Mouse (Mus musculus) cerebral cortex, adult 2 months (tissue): ENCODE results near the gene Hist1h2bk.

Source experiments
- WGBS: fragments of 180-500 bp; shearing (Covaris S2); methylation state at CpG from one replicate; pipeline ENCODE4 v1.1.7; 2018; 5-methylcytosine and 5-hydroxymethylcytosine counted together

Gene Hist1h2bk

GRCm38 (mm10) chr13:22040464-22041141 is 4.9 kb downstream of the Hist1h2bk start:
- WGBS = 2% methylated on average over 24 of the region's 24 CpGs

DNA sequence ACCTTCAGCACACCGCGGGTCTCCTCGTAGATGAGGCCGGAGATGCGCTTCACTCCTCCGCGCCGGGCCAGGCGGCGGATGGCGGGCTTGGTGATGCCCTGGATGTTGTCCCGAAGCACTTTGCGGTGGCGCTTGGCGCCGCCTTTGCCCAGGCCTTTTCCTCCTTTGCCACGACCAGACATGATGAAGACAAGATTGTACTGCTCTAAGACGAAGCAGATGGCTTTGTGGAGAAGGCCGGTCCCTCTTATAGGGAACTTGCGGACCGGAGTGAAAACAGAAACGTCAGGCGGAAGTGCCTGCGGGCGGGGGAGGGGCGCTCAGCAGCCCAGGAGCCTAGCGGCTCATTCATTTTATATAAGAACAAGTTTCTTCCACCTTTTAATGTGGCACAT is 5.5 kb downstream of the Hist1h2bk start, which contains the start of gene Hist1h4i:
Gene Hist1h4i (minus strand): TSS at position 221 of the 395 bp plus-strand sequence.
- under 1% methylated on average over 27 of the region's 27 CpGs for WGBS

DNA sequence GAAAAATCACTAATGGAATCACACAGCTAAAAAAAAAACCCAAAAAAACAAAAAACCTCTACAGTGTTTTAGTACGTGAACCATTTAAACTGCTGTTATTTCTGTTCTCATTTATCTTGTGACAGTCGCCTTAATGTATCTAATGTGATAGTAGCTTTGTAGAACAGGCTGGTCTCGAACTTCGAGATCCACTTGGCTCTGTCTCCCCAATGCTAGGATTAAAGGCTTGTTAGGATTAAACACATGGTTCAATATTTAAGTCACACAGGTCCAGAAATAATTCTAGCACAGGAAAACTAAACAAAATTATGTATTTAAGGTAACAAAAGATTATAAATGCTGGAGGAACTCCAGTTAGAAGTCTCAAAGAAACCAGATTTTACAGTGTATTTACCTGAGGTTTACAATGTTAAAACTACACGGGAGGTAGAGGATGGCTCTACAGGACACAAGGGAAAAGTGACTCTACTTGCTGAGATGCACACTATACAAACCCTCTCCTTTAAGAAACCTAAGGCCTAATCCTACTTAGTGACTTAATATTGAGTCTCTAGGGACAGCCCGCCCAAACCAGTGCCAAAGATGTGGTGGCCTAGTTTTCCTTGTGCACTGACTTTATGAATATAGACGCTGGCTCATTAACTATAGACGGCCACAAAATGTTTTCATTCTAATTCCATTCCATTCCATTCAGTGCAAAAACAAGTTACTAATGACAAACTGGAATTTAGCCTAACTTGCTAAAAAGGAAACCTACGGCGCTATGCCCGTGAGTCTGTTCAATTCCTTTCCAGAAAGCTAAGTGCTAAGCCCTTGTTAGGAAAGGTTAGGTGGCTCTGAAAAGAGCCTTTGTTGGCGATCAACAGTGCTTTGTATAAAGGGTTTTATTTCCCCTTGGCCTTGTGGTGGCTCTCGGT is 6.2 kb downstream of the Hist1h2bk start:
- WGBS = 3% methylated on average over 13 of the region's 13 CpGs

DNA sequence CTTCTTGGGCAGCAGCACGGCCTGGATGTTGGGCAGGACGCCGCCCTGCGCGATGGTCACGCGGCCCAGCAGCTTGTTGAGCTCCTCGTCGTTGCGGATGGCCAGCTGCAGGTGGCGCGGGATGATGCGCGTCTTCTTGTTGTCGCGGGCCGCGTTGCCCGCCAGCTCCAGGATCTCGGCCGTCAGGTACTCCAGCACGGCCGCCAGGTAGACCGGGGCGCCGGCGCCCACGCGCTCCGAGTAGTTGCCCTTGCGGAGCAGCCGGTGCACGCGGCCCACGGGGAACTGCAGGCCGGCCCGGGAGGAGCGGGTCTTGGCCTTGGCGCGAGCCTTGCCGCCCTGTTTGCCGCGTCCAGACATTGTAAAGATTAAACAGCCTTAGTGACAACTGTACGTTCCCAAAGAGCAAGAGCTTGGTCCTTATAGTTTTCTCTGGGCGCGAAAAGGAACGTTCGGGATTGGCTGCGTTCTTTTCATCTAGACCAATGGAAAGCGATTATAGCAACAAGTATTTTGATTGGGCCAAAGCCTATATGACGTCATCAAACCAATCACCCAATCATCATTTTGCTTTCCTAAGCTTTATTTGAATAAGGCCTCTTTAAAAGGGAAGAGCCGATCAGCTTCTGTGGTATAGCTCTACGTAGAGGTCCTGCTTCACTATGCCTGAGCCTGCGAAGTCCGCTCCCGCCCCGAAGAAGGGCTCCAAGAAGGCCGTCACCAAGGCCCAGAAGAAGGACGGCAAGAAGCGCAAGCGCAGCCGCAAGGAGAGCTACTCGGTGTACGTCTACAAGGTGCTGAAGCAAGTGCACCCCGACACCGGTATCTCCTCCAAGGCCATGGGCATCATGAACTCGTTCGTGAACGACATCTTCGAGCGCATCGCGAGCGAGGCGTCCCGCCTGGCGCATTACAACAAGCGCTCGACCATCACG is 7.2 kb downstream of the Hist1h2bk start, which contains the start of the genes Hist1h2ag and Hist1h2bj:
Gene Hist1h2ag (minus strand): TSS at position 377 of the 935 bp plus-strand sequence.
Gene Hist1h2bj (plus strand): TSS at position 647 of the 935 bp plus-strand sequence.
- WGBS = under 1% methylated on average over 48 of the region's 80 CpGs

- under 1% methylated on average over 12 of the region's 14 CpGs for WGBS
Measured at GRCm38 (mm10) chr13:22043503-22044431, 8.1 kb downstream of the Hist1h2bk start.

DNA sequence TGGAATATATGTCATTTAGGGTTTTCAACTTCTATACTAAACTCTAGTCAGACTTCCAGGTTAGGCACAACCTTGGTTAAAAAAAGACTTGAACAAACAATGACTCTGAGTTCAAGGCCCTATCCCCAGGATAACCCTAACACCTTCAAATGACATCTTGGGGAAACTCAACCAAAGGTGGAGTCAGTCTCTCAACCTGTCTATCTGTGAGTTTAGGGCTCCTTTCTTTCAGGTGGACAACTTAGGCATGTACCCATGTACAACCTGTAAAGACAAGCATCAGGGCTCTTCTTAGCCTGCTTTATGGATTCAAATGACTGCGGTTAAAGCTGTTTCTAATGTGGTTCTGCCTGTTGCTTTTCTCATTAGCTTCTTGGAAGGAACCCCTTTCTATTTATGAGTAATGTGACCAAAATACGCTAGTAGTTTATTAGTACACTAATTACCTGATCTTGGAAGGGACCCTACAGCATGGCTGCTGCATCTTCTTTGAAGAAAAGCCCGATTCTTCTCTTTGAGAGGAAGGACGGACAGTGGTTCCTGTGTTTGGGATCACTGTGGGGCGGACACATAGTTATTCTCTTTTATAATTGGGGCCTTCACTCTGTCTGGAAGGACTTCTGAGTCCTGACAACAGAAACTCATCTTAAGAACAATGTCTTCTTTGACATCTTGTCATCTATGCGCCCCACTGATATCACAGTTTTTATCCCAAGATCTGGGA is 8.9 kb downstream of the Hist1h2bk start:
- 77% methylated on average over 6 of the region's 6 CpGs for WGBS

DNA sequence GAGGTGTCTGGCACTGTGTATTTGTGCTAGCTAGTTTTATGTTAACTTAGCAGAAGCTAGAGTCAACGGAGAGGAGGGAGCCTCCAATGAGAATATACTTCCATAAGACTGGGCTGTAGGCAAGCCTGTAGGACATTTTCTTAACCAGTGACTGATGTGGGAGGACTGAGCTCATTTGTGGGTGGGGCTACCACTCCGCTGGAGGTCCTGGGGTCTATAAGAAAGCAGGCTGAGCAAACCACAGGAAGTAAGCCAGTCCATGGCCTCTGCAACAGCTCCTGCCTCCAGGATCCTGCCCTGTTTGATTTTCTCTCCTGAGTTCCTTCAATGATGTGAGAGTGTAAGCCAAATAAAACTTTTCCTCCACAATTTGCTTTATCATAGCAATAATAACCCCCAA is 9.6 kb downstream of the Hist1h2bk start:
- 69% methylated on average over 2 of the region's 2 CpGs for WGBS

DNA sequence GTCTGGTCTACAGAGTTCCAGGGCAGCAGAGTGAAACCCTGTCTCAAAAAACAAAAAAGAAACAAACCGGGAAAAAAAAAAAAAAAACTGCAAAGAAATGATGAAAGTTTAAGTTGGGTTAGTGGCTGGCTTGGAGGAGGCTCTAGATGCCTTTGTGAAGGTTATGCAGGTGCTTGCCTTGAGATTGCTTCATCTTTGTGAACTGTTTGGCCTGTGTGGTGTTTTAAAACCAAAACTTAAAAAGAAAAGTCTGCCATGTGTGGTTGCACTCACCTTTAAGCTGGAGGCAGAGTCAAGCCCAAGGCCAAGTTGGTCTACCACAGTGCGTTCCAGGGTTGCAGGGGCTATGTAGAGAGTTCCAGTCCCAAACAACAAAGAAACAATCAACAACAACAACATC is 13.4 kb downstream of the Hist1h2bk start:
- 83% methylated on average over 2 of the region's 2 CpGs for WGBS

- 2% methylated on average over 14 of the region's 14 CpGs for WGBS
Measured at GRCm38 (mm10) chr13:22049737-22050440, 14.2 kb downstream of the Hist1h2bk start.

DNA sequence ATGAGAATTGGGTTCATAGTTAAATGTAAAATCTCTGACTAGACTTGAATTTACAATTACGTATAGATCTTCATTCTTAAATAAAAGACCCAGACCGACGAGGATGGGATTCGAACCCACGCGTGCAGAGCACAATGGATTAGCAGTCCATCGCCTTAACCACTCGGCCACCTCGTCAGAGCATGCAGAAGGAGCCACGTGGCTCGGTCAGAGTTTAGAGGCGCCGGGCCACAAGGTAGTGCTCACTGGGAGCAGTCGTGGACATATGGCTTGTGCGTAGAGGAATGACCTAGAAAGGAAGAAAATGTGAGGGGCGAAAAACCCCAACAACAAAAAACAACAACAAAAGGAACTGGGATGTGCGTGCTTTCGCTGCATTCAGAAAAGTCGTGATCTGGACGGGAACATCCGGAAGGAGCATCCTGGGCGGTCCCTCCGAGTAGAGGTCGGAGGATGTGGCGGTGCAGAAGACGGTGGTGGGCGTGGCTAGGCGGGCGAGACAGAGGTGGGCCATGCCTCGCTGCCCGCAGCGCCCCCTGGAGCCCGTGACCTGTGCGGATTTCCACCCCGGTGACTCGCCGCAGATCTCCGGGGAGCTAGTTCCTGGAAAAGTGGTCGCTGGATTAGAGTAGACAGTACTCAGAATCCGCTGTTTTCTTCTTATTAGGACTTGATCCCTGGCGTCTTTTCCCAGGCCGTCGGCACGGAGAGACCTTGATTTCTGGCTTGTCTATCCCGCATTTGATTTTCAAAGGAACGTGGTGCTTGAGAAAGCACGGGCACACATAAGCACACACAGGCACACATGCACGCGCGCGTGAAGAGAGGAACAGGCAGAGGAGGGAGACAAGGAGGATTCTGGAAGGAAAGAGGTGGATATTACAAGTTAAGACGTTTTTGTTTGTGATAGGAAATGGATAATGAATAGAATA is 15.2 kb downstream of the Hist1h2bk start:
- under 1% methylated on average over 52 of the region's 52 CpGs for WGBS

DNA sequence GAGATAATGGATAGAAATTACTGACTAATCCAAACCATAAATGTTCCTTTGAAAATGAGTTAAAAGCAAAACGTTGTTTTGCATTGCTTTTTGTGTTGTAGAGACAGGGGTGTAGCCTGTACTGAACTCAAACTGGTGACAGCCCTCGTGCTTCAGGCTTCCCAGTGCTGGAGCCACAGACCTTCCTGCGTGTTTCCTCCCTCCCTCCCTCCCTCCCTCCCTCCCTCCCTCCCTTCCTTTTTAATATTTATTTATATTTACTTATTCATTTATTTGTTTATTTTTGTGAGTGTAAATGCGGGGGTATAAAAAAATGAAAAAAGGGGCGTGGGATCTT is 15.8 kb downstream of the Hist1h2bk start:
- WGBS = 12% methylated on average over 5 of the region's 5 CpGs

DNA sequence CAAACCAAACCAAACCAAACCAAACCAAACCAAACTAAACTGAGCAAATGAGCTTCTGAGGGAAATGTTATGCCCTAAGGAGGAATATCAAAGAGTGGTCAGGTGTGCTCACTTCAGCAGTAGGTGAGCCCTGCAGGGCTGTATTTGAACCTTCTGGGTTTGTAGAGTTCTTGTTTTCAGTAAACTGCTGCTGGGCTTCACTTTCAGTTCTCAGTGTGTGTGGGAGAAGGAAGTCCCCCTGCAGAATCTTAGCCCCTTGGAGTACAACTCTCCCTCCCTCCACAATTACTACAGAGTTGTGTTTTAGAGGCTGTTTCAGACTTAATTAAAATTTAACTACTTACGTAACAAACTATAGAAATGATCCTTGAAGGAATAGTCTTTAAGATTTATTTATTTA is 18.1 kb downstream of the Hist1h2bk start:
- 97% methylated on average over 1 of the region's 1 CpGs for WGBS

- WGBS = 86% methylated on average over 1 of the region's 1 CpGs
Measured at GRCm38 (mm10) chr13:22061422-22061821, 25.8 kb downstream of the Hist1h2bk start.

DNA sequence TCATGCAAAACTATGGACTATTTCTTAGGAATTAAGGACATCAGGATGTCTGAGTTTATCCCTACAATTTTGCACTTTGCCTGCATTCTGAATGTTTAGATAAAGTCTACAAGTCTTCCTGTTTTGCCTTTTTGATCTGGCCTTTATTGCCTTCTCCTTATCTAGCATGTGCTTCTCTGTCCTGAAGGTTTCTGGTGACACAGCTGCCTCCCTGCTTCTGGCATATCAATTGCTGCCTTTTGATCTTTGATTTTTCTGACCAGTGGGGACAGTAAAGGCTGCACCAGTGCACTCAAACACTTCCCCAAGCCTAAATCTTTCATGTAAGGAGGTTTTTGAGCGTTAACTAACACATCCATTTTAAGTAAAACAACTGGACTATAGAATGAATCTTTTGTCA is 27.8 kb downstream of the Hist1h2bk start:
- WGBS = 84% methylated on average over 1 of the region's 1 CpGs

DNA sequence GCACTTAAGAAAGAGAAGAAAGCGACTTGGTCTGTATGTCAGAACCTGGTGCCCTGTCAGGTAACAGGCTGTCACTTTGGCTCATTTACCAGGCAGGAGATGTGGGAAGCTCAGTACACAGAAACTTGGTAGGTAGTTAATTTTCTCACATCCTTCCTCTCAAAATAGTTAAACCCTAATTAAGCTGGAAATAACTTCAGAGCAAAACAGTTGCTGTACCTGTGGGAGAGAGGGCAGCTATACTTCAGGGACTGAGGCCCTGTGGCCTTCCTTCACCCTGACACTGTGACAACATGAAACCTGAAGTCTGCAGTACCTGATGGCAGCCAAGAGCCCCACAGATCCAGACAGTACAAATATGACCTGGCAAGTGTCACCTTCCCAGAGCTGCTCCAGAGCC is 48.5 kb downstream of the Hist1h2bk start, which contains the start of gene Vmn1r188:
Gene Vmn1r188 (plus strand): TSS at position 301 of the 400 bp plus-strand sequence.
- 87% methylated on average over 1 of the region's 1 CpGs for WGBS
